16 mouse cellular contexts compared by ENCODE assay signal in genomic region chr3:138849755-138850301, GRCm38 (mm10).
DNase-seq lines count a peak whose midpoint lies in the region; ATAC-seq and TF ChIP-seq lines count a peak whose summit lies in the region.
"Had no signal": no experiment of that assay in that cellular context is flagged by ENCODE, and none has a peak within 500 bp of the region (broad histone marks: within the 10 kb centered on the region; RNA-seq: fewer than 3 reads in every experiment).

No protein-coding gene starts in this region.

- no peak overlapping the region for H3K4me3 ChIP-seq in cortical plate, adult 2 months (ENCODE audit: insufficient read depth, low read length)
- no peak overlapping the region for H3K4me3 ChIP-seq in forebrain, embryonic 16.5 days (replicated peaks; ENCODE audit: low read length)
- no peak overlapping the region for H3K4me3 ChIP-seq in limb, embryonic 12.5 days (replicated peaks)
- H3K4me3 ChIP-seq: heart, adult 2 months; liver, embryonic 13.5 days; myocyte had no signal

- WGBS in forebrain, embryonic 16.5 days, result 27% methylated on average over 11 of the region's 11 CpGs
- 27% methylated on average over 11 of the region's 11 CpGs for WGBS in limb, embryonic 12.5 days

- H3K27me3 ChIP-seq in forebrain, embryonic 16.5 days (replicated peaks; ENCODE audit: control insufficient read depth, insufficient read depth, low read length), result no peaks in the 10 kb centered on the region
- no peaks in the 10 kb centered on the region for H3K27me3 ChIP-seq in limb, embryonic 12.5 days
- H3K27me3 ChIP-seq: liver, embryonic 13.5 days had no signal

- peaks cover 18% of the 10 kb centered on the region for H3K4me1 ChIP-seq in cortical plate, adult 2 months (ENCODE audit: control insufficient read depth, insufficient read depth, low read length)
- peaks cover 51% of the 10 kb centered on the region for H3K4me1 ChIP-seq in forebrain, embryonic 16.5 days (replicated peaks; ENCODE audit: control insufficient read depth, insufficient read depth, low read length)
- H3K4me1 ChIP-seq in limb, embryonic 12.5 days (replicated peaks), result peaks cover 48% of the 10 kb centered on the region
- H3K4me1 ChIP-seq: liver, embryonic 13.5 days had no signal

- TF ChIP-seq CTCF in cortical plate, adult 2 months (IDR thresholded peaks at IDR 0.05; ENCODE audit: extremely low read depth, insufficient read depth, low read length), result no peak

- no peaks in the 10 kb centered on the region for H3K9me3 ChIP-seq in forebrain, embryonic 16.5 days (ENCODE audit: control insufficient read depth, low read length)
- no peaks in the 10 kb centered on the region for H3K9me3 ChIP-seq in limb, embryonic 12.5 days
- H3K9me3 ChIP-seq: liver, embryonic 13.5 days had no signal

- no peaks in the 10 kb centered on the region for H3K36me3 ChIP-seq in forebrain, embryonic 16.5 days (ENCODE audit: control insufficient read depth, insufficient read depth)
- no peaks in the 10 kb centered on the region for H3K36me3 ChIP-seq in limb, embryonic 12.5 days
- H3K36me3 ChIP-seq: liver, embryonic 13.5 days had no signal

- peak; percentile 38 for ATAC-seq in frontal cortex, adult (ENCODE audit: low TSS enrichment)
- ATAC-seq in forebrain, embryonic 16.5 days, result peak; percentile 43; the same call in 1 of the 2 replicates
- no peak for ATAC-seq in limb, embryonic 12.5 days (ENCODE audit: insufficient number of reproducible peaks, insufficient read depth, low FRiP score, low TSS enrichment, low read depth)
- ATAC-seq in erythroid progenitor cell, adult 5-6 weeks (replicated peaks; ENCODE audit: low FRiP score, poor library complexity, severe bottlenecking), result no peak

- H3K27ac ChIP-seq in cortical plate, adult 2 months (ENCODE audit: insufficient read depth, low read length), result peak overlapping the region; percentile 60
- H3K27ac ChIP-seq in forebrain, embryonic 16.5 days (ENCODE audit: low read length), result no peak overlapping the region
- 0 out of 2 replicates have a peak overlapping the region, but pooled peaks have one; percentile 42 for H3K27ac ChIP-seq in limb, embryonic 12.5 days
- H3K27ac ChIP-seq: heart, adult 2 months; liver, embryonic 13.5 days had no signal

- H3K4me2 ChIP-seq in forebrain, embryonic 16.5 days (ENCODE audit: low read length), result no peak overlapping the region
- no peak overlapping the region for H3K4me2 ChIP-seq in limb, embryonic 12.5 days
- H3K4me2 ChIP-seq: liver, embryonic 13.5 days had no signal

- DNase-seq in frontal cortex, postnatal 14 days (ENCODE audit: low spot score in 2 of 2), result no peak
- DNase-seq in adipocyte (ENCODE audit: low spot score), result no peak
- DNase-seq in adrenal gland, postnatal 10 days, result no peak
- DNase-seq: adrenal gland, postnatal 36 days; cerebellum, adult 18-20 months; heart, adult 2 months; heart, postnatal 36 days; kidney, adult 2 months; liver, embryonic 13.5 days; lung, postnatal 4 days had no signal

- H3K9ac ChIP-seq in forebrain, embryonic 16.5 days (replicated peaks; ENCODE audit: low read depth, low read length), result no peak overlapping the region
- H3K9ac ChIP-seq in limb, embryonic 12.5 days (replicated peaks), result no peak overlapping the region
- H3K9ac ChIP-seq: liver, embryonic 13.5 days had no signal

- TF ChIP-seq POLR2A in cortical plate, adult 2 months (IDR thresholded peaks at IDR 0.05; ENCODE audit: extremely low read depth, insufficient read depth, low read length), result no peak

Comparison
In these comparisons a context has a peak if more than half of its experiments do, and no peak if none do; other contexts are left out.
1. ATAC-seq: peak in frontal cortex, adult (single experiment) and forebrain, embryonic 16.5 days (single experiment); none in limb, embryonic 12.5 days (single experiment) and erythroid progenitor cell, adult 5-6 weeks (single experiment).